Mouse (Mus musculus) embryo, embryonic 11.5 days (tissue): Measurements from ENCODE around the gene Itsn1.

Source experiments
- DNase-seq: peaks from one replicate; pipeline ENCODE4 v3.0.0-alpha.2; 2012; ENCODE audit warnings: low read depth, low spot score

Itsn1 gene

GRCm38 (mm10) chr16:91905987-91906386 lies 176.9 kb downstream of the Itsn1 start:
- no peak for DNase-seq

GRCm38 (mm10) chr16:91906672-91907071 lies 177.6 kb downstream of the Itsn1 start:
- no peak for DNase-seq

- DNase-seq, result no peak
Measured at GRCm38 (mm10) chr16:91907158-91907557, 178.1 kb downstream of the Itsn1 start.

GRCm38 (mm10) chr16:91909569-91910335 lies 180.7 kb downstream of the Itsn1 start:
- DNase-seq, result no peak

GRCm38 (mm10) chr16:91917631-91918096 lies 188.6 kb downstream of the Itsn1 start:
- DNase-seq, result peak; percentile 57

GRCm38 (mm10) chr16:91918461-91918860 lies 189.4 kb downstream of the Itsn1 start:
- DNase-seq, result no peak

- no peak for DNase-seq
Measured at GRCm38 (mm10) chr16:91919056-91919455, 190.0 kb downstream of the Itsn1 start.

- DNase-seq, result no peak
Measured at GRCm38 (mm10) chr16:91921340-91921739, 192.3 kb downstream of the Itsn1 start.

GRCm38 (mm10) chr16:91922939-91923338 lies 193.9 kb downstream of the Itsn1 start:
- DNase-seq, result no peak

- DNase-seq, result no peak
Measured at GRCm38 (mm10) chr16:91924426-91924825, 195.3 kb downstream of the Itsn1 start.

GRCm38 (mm10) chr16:91927911-91928630 lies 199.0 kb downstream of the Itsn1 start:
- DNase-seq, result no peak

GRCm38 (mm10) chr16:91931078-91932013 lies 202.3 kb downstream of the Itsn1 start:
- peak; percentile 92 for DNase-seq

GRCm38 (mm10) chr16:91932082-91932690 lies 203.1 kb downstream of the Itsn1 start:
- no peak for DNase-seq

- no peak for DNase-seq
Measured at GRCm38 (mm10) chr16:91932843-91933518, 203.9 kb downstream of the Itsn1 start.

GRCm38 (mm10) chr16:91935108-91935507 lies 206.0 kb downstream of the Itsn1 start:
- no peak for DNase-seq

GRCm38 (mm10) chr16:91935726-91936125 lies 206.6 kb downstream of the Itsn1 start:
- no peak for DNase-seq

GRCm38 (mm10) chr16:91936340-91937030 lies 207.4 kb downstream of the Itsn1 start:
- peak; percentile 82 for DNase-seq

- no peak for DNase-seq
Measured at GRCm38 (mm10) chr16:91937281-91937680, 208.2 kb downstream of the Itsn1 start.

- no peak for DNase-seq
Measured at GRCm38 (mm10) chr16:91938141-91938540, 209.1 kb downstream of the Itsn1 start.

GRCm38 (mm10) chr16:91940726-91941125 lies 211.6 kb downstream of the Itsn1 start:
- no peak for DNase-seq
